Comparison of ENCODE assay signal across 8 mouse cellular contexts in genomic region chr10:83785003-83785402, GRCm38 (mm10).
DNase-seq lines count a peak whose midpoint lies in the region; ATAC-seq and TF ChIP-seq lines count a peak whose summit lies in the region.

No protein-coding gene starts in this region.

- 39% methylated on average over 5 of the region's 5 CpGs for WGBS in limb, embryonic 10.5 days

- H3K4me1 ChIP-seq in limb, embryonic 10.5 days: 0 out of 2 replicates have a peak, but pooled peaks cover 4% of the 10 kb centered on the region

- no peak for DNase-seq in gastrocnemius, adult 2 months
- no peak for DNase-seq in gastrocnemius, postnatal 4 days (ENCODE audit: low spot score in 2 of 2)
- peak; percentile 28 for DNase-seq in ovary, postnatal 36 days (ENCODE audit: low spot score)
- DNase-seq in ovary, postnatal 14 days (ENCODE audit: low spot score): no peak
- peak; percentile 67 for DNase-seq in embryo, embryonic 10.5 days (ENCODE audit: low spot score)
- DNase-seq in limb, embryonic 10.5 days (ENCODE audit: low spot score): peak; percentile 53
- peak; percentile 61 for DNase-seq in testis, postnatal 10 days (ENCODE audit: low spot score)

- no peaks in the 10 kb centered on the region for H3K27me3 ChIP-seq in limb, embryonic 10.5 days (ENCODE audit: low read depth, poor library complexity, severe bottlenecking)

- no peak for ATAC-seq in activated CD4-positive, CD25-positive, alpha-beta regulatory T cell, adult 4 months

- no peaks in the 10 kb centered on the region for H3K9me3 ChIP-seq in limb, embryonic 10.5 days (replicated peaks)

- no peaks in the 10 kb centered on the region for H3K36me3 ChIP-seq in limb, embryonic 10.5 days

- H3K27ac ChIP-seq in gastrocnemius, adult 2 months: peak overlapping the region; percentile 48; the same call in 1 of the 2 replicates
- no peak overlapping the region for H3K27ac ChIP-seq in limb, embryonic 10.5 days

- H3K4me3 ChIP-seq in gastrocnemius, adult 2 months: no peak overlapping the region
- H3K4me3 ChIP-seq in limb, embryonic 10.5 days: no peak overlapping the region

- intact Hi-C loops in gastrocnemius, adult 2 months (cut with DNase I): no loop called here

- peak; percentile 80 for TF ChIP-seq CTCF in gastrocnemius, adult 2 months (IDR thresholded peaks at IDR 0.05)

Comparison
In these comparisons a context has a peak if more than half of its experiments do, and no peak if none do; other contexts are left out.
1. DNase-seq: peak in ovary, postnatal 36 days (single experiment), embryo, embryonic 10.5 days (single experiment), limb, embryonic 10.5 days (single experiment) and testis, postnatal 10 days (single experiment); none in gastrocnemius, adult 2 months (single experiment), gastrocnemius, postnatal 4 days (0 of 2) and ovary, postnatal 14 days (single experiment).